Mouse (Mus musculus): ENCODE data around the gene Elk3. TPM values are rescaled to one million over a fixed set of nuclear protein-coding genes. Genes with fewer than 3 reads are reported as not detected.

The Elk3 gene
- polyA plus RNA-seq, 1 experiment from 2014 or later, result 5.7 TPM

- Histone ChIP-seq H3K9ac (replicated peaks; ENCODE audit: low read depth, low read length) (no peak overlapping the region), H3K27ac (ENCODE audit: low read depth, low read length) (no peak overlapping the region), H3K27me3 (ENCODE audit: control insufficient read depth, insufficient read depth, low read length) (no peaks in the 10 kb centered on the region), H3K4me3 (ENCODE audit: low read depth, low read length) (no peak overlapping the region), H3K4me2 (ENCODE audit: low read depth, low read length) (no peak overlapping the region), H3K4me1 (ENCODE audit: control insufficient read depth, insufficient read depth, low read length) (peaks cover 7% of the 10 kb centered on the region), H3K36me3 (ENCODE audit: control insufficient read depth, insufficient read depth, low read length) (0 out of 2 replicates have a peak, but pooled peaks cover 2% of the 10 kb centered on the region), H3K9me3 (ENCODE audit: control insufficient read depth, low read length) (no peaks in the 10 kb centered on the region)
- no peak for ATAC-seq (ENCODE audit: low read depth)
- WGBS, result 69% methylated on average over 8 of the region's 8 CpGs
These were observed 62.5 kb downstream of the Elk3 start for GRCm38 (mm10) chr10:93248416-93248815.

- H3K9ac ChIP-seq (replicated peaks; ENCODE audit: low read depth, low read length), result no peak overlapping the region
- peaks cover 7% of the 10 kb centered on the region for H3K4me1 ChIP-seq (ENCODE audit: control insufficient read depth, insufficient read depth, low read length)
- 30% methylated on average over 6 of the region's 6 CpGs for WGBS
- H3K4me2 ChIP-seq (ENCODE audit: low read depth, low read length), result no peak overlapping the region
- no peak overlapping the region for H3K4me3 ChIP-seq (ENCODE audit: low read depth, low read length)
- no peaks in the 10 kb centered on the region for H3K27me3 ChIP-seq (ENCODE audit: control insufficient read depth, insufficient read depth, low read length)
- H3K9me3 ChIP-seq (ENCODE audit: control insufficient read depth, low read length), result no peaks in the 10 kb centered on the region
- 0 out of 2 replicates have a peak, but pooled peaks cover 2% of the 10 kb centered on the region for H3K36me3 ChIP-seq (ENCODE audit: control insufficient read depth, insufficient read depth, low read length)
- ATAC-seq (ENCODE audit: low read depth), result no peak
- H3K27ac ChIP-seq (ENCODE audit: low read depth, low read length), result no peak overlapping the region
These were observed 63.0 kb downstream of the Elk3 start for GRCm38 (mm10) chr10:93247902-93248301.

- no peaks in the 10 kb centered on the region for H3K27me3 ChIP-seq (ENCODE audit: control insufficient read depth, insufficient read depth, low read length)
- peaks cover 7% of the 10 kb centered on the region for H3K4me1 ChIP-seq (ENCODE audit: control insufficient read depth, insufficient read depth, low read length)
- ATAC-seq (ENCODE audit: low read depth), result no peak
- H3K4me3 ChIP-seq (ENCODE audit: low read depth, low read length), result no peak overlapping the region
- WGBS, result 80% methylated on average over 12 of the region's 12 CpGs
- H3K4me2 ChIP-seq (ENCODE audit: low read depth, low read length), result no peak overlapping the region
- no peaks in the 10 kb centered on the region for H3K9me3 ChIP-seq (ENCODE audit: control insufficient read depth, low read length)
- no peak overlapping the region for H3K27ac ChIP-seq (ENCODE audit: low read depth, low read length)
- 0 out of 2 replicates have a peak, but pooled peaks cover 2% of the 10 kb centered on the region for H3K36me3 ChIP-seq (ENCODE audit: control insufficient read depth, insufficient read depth, low read length)
- H3K9ac ChIP-seq (replicated peaks; ENCODE audit: low read depth, low read length), result no peak overlapping the region
These were observed 63.5 kb downstream of the Elk3 start for GRCm38 (mm10) chr10:93247422-93247821.

GRCm38 (mm10) chr10:93246185-93246920 is 64.6 kb downstream of the Elk3 start:
- ATAC-seq (ENCODE audit: low read depth), result no peak
- Histone ChIP-seq H3K27ac (ENCODE audit: low read depth, low read length) (no peak overlapping the region), H3K9ac (replicated peaks; ENCODE audit: low read depth, low read length) (no peak overlapping the region), H3K36me3 (ENCODE audit: control insufficient read depth, insufficient read depth, low read length) (peaks cover 9% of the 10 kb centered on the region), H3K4me2 (ENCODE audit: low read depth, low read length) (no peak overlapping the region), H3K9me3 (ENCODE audit: control insufficient read depth, low read length) (no peaks in the 10 kb centered on the region), H3K4me3 (ENCODE audit: low read depth, low read length) (no peak overlapping the region), H3K27me3 (ENCODE audit: control insufficient read depth, insufficient read depth, low read length) (no peaks in the 10 kb centered on the region), H3K4me1 (ENCODE audit: control insufficient read depth, insufficient read depth, low read length) (peaks cover 7% of the 10 kb centered on the region)
- WGBS, result 98% methylated on average over 7 of the region's 7 CpGs

GRCm38 (mm10) chr10:93244209-93244705 is 66.7 kb downstream of the Elk3 start:
- H3K9me3 ChIP-seq (ENCODE audit: control insufficient read depth, low read length), result no peaks in the 10 kb centered on the region
- H3K4me1 ChIP-seq (ENCODE audit: control insufficient read depth, insufficient read depth, low read length), result peaks cover 7% of the 10 kb centered on the region
- peaks cover 18% of the 10 kb centered on the region for H3K36me3 ChIP-seq (ENCODE audit: control insufficient read depth, insufficient read depth, low read length)
- H3K27ac ChIP-seq (ENCODE audit: low read depth, low read length), result no peak overlapping the region
- H3K4me2 ChIP-seq (ENCODE audit: low read depth, low read length), result no peak overlapping the region
- ATAC-seq (ENCODE audit: low read depth), result no peak
- no peaks in the 10 kb centered on the region for H3K27me3 ChIP-seq (ENCODE audit: control insufficient read depth, insufficient read depth, low read length)
- H3K9ac ChIP-seq (replicated peaks; ENCODE audit: low read depth, low read length), result no peak overlapping the region
- 84% methylated on average over 10 of the region's 10 CpGs for WGBS
- H3K4me3 ChIP-seq (ENCODE audit: low read depth, low read length), result no peak overlapping the region

- WGBS, result 5% methylated on average over 5 of the region's 5 CpGs
- ATAC-seq (ENCODE audit: low read depth), result no peak
These were observed 68.1 kb downstream of the Elk3 start for GRCm38 (mm10) chr10:93242861-93243260.

GRCm38 (mm10) chr10:93242208-93242607 is 68.7 kb downstream of the Elk3 start:
- H3K4me3 ChIP-seq (ENCODE audit: low read depth, low read length), result no peak overlapping the region
- H3K9ac ChIP-seq (replicated peaks; ENCODE audit: low read depth, low read length), result no peak overlapping the region
- H3K36me3 ChIP-seq (ENCODE audit: control insufficient read depth, insufficient read depth, low read length), result peaks cover 30% of the 10 kb centered on the region
- H3K27ac ChIP-seq (ENCODE audit: low read depth, low read length), result no peak overlapping the region
- no peaks in the 10 kb centered on the region for H3K9me3 ChIP-seq (ENCODE audit: control insufficient read depth, low read length)
- no peaks in the 10 kb centered on the region for H3K4me1 ChIP-seq (ENCODE audit: control insufficient read depth, insufficient read depth, low read length)
- H3K27me3 ChIP-seq (ENCODE audit: control insufficient read depth, insufficient read depth, low read length), result no peaks in the 10 kb centered on the region
- no peak for ATAC-seq (ENCODE audit: low read depth)
- 11% methylated on average over 3 of the region's 3 CpGs for WGBS
- H3K4me2 ChIP-seq (ENCODE audit: low read depth, low read length), result no peak overlapping the region

More at GRCm38 (mm10) chr10:93242861-93243260, 68.1 kb downstream of the Elk3 start:
- H3K4me3 ChIP-seq (ENCODE audit: low read depth, low read length), result no peak overlapping the region
- peaks cover 27% of the 10 kb centered on the region for H3K36me3 ChIP-seq (ENCODE audit: control insufficient read depth, insufficient read depth, low read length)
- no peaks in the 10 kb centered on the region for H3K27me3 ChIP-seq (ENCODE audit: control insufficient read depth, insufficient read depth, low read length)
- H3K27ac ChIP-seq (ENCODE audit: low read depth, low read length), result no peak overlapping the region
- no peak overlapping the region for H3K4me2 ChIP-seq (ENCODE audit: low read depth, low read length)
- no peak overlapping the region for H3K9ac ChIP-seq (replicated peaks; ENCODE audit: low read depth, low read length)
- H3K9me3 ChIP-seq (ENCODE audit: control insufficient read depth, low read length), result no peaks in the 10 kb centered on the region
- peaks cover 5% of the 10 kb centered on the region for H3K4me1 ChIP-seq (ENCODE audit: control insufficient read depth, insufficient read depth, low read length)

- Histone ChIP-seq H3K9me3 (ENCODE audit: control insufficient read depth, low read length) (no peaks in the 10 kb centered on the region), H3K9ac (replicated peaks; ENCODE audit: low read depth, low read length) (no peak overlapping the region), H3K27me3 (ENCODE audit: control insufficient read depth, insufficient read depth, low read length) (no peaks in the 10 kb centered on the region), H3K27ac (ENCODE audit: low read depth, low read length) (no peak overlapping the region), H3K36me3 (ENCODE audit: control insufficient read depth, insufficient read depth, low read length) (peaks cover 45% of the 10 kb centered on the region), H3K4me3 (ENCODE audit: low read depth, low read length) (no peak overlapping the region), H3K4me2 (ENCODE audit: low read depth, low read length) (no peak overlapping the region), H3K4me1 (ENCODE audit: control insufficient read depth, insufficient read depth, low read length) (no peaks in the 10 kb centered on the region)
- 83% methylated on average over 9 of the region's 9 CpGs for WGBS
- no peak for ATAC-seq (ENCODE audit: low read depth)
These were observed 71.6 kb downstream of the Elk3 start for GRCm38 (mm10) chr10:93239201-93239806.

GRCm38 (mm10) chr10:93234692-93235091 is 76.2 kb downstream of the Elk3 start:
- Histone ChIP-seq H3K4me1 (ENCODE audit: control insufficient read depth, insufficient read depth, low read length) (no peaks in the 10 kb centered on the region), H3K4me3 (ENCODE audit: low read depth, low read length) (no peak overlapping the region), H3K27me3 (ENCODE audit: control insufficient read depth, insufficient read depth, low read length) (no peaks in the 10 kb centered on the region), H3K36me3 (ENCODE audit: control insufficient read depth, insufficient read depth, low read length) (peaks cover 39% of the 10 kb centered on the region), H3K9me3 (ENCODE audit: control insufficient read depth, low read length) (no peaks in the 10 kb centered on the region), H3K27ac (ENCODE audit: low read depth, low read length) (no peak overlapping the region), H3K4me2 (ENCODE audit: low read depth, low read length) (no peak overlapping the region), H3K9ac (replicated peaks; ENCODE audit: low read depth, low read length) (no peak overlapping the region)
- ATAC-seq (ENCODE audit: low read depth), result no peak
- 96% methylated on average over 9 of the region's 9 CpGs for WGBS
